Mouse (Mus musculus) ovary, postnatal 14 days (tissue): ENCODE measurements around the gene Casc4.
"Not testable (repeated sequence)": the region's sequence is repeated elsewhere in the genome, so short reads cannot be mapped to it uniquely, and the experiment has no call there.

ENCODE experiments used
- DNase-seq: peaks from one replicate; pipeline ENCODE4 v3.0.0; 2022; ENCODE audit warnings: low spot score

Casc4 gene

DNA sequence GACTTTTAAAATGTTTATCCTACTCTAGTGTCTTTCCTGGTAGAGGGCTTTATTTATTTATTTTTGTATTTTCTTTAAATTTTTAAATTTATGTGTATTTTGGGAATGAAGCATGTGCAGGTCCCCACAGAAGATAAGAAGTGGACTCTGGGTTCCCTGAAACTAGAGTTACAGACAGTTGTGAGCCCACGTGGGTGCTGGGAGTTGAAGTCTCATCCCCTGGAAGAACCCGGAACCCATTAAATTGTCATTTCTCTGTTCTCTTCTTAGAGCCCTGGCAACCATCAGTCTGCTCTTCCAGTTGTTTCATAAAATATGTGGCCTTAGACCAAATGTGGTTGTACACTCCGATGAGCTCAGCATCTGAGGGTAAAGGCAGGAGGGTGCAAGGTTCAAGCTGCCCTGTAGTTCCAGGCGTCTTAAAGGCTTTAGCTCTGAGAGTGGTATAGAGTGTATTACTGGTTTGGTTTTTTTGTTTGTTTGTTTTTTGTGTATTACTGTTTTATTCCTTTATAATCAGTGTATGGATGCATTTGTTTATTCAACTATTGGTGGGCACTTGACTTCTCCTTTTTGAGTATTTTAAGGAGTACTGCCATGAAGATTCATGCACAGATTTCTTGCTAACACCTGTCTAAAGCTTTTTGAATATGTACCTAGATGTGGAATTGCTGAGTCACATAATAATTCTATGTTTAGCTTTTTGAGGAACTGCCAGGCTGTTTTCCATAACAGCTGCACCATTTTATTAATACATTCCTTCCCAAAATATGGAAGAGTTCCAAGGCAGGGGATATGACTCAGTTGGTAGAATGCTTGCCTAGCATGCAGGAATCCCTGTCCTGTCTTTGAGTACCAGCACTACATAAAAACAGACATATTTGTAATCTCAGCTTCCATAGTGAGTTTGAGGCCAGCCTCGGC is 49.5 kb downstream of the Casc4 start:
- DNase-seq, result no peak

DNA sequence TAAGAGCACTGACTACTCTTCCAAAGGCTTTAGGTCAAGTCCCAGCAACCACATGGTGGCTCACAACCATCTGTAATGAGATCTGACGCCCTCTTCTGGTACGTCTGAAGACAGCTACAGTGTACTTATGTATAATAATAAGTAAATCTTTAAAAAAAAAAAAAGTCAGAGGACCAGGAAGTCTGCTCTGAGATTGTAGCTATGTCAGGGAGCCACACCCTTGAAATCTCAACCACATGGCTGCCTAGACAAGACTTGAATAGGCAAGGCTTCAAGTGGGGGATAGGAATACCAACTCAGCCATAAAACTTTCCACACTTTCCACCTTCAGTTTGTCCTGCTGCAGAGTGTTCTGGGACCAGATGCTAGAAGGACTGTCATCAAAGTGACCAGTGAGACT is 70.9 kb downstream of the Casc4 start:
- DNase-seq, result not testable (repeated sequence)

DNA sequence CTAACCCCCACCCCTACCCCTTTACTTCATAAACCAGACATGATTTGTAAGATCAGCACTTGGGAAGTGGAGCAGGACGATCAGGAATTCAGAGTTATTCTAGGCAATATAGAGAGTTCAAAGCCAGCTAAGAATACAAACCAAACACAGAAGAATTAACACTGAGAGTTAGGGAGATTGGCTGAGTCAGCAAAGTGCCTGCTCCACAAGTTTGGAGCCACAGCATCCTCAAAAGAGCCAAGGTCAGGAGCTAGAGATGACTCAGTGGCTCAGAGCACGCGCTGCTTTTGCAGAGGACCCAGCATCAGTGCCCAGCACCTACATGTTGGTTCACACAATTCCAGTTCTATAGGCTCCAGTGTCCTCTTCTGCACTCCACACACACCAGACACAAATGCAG is 76.6 kb downstream of the Casc4 start:
- DNase-seq, result no peak

DNA sequence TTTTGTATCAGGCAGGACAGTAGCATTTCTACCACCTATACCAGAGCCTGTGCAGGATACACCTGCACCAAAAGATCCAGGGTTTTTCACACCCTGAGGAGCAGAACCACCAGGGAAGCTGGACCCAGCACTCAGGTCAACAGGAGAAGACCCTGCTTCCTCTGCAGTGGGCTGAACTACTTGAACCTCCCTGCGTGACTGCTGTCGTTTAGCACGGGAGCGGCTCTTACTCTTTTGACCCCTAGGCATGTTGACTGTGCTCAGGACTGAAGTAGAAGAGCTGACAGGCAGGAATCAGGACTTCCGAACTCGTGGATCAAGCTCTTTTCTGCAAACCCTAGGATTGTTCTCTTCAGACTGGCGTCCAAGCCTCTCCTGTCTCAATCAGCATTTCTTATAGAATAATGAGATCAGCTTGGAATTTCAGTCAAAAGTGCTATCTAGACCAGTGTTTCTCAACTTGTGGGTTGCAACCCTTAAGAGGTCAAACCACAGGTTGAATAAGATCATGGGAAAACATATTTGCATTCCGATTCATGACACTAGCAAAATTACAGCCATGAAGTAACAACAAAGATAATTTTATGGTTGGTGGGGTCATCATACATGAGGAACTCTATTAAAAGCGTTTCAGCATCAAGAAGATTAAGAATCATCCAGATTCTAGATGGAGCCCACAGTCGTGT is 88.3 kb downstream of the Casc4 start:
- DNase-seq, result no peak

DNA sequence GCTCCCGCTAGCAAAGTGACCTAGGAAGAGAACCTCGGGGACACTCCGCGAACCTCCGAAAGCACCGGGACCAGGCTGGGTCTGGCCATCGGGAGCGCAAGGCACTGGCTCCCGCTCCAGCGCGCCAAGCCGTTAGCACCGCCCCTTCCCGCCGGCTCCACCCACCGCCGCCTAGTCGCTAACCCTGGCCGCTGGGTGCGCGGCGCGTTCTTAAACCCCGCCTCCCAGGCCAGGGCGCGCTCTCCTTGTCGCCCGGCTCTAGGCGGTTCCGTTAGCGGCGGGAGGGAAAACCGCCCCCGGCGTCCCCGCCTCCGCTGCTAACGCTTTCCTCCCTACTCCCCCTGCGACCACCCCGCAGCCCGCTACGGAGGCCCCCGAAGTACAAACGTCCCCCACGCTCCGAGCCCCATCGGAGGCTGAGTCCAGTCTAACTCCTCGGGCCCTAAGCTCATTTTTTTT is 89.0 kb downstream of the Casc4 start, which contains the start of the genes Ctdspl2 and Mageb3:
Gene Ctdspl2, plus strand, starts transcription at position 237 of the 459 bp plus-strand sequence.
Gene Mageb3, minus strand, starts transcription at position 328 of the 459 bp plus-strand sequence.
- DNase-seq, result peak; percentile 91

DNA sequence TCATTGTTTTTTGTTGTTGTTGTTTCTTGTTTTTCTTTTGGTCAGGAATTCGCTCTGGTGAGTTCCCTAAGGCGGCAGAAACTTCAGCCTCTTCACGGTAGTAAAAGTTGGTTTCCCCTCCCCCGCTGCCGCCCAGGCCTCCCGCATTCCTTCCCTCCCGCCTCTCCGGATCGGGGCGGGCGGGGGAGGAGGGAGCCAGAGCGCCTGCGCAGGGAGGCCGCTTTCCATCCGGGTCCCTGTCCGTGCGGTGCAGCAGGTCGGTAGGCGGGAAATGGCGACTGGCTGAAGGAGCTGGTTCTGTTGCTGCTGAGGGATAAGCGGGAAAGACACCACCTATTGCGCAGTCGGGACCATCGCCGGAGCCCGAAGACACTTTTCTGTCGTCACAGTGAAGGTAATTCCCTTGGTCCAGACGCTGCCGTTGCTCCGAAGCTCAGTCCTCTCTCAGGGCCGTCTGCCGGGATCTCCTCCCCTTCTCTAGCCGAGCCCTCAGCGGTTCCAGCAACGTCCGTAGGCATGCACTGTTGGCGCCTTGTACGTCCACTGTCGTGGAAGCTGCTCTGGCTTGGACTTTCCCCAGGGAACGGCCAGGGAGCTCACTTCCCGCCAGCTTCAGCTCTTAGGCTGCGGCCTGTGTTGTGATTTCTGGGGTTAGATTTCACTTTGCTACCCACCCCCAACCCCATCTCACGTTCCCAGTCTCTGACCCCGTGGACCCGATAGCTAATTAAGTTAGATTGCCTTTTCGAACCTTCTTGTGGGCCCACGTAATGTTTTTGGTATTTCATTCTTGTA is 89.7 kb downstream of the Casc4 start:
- peak; percentile 92 for DNase-seq

DNA sequence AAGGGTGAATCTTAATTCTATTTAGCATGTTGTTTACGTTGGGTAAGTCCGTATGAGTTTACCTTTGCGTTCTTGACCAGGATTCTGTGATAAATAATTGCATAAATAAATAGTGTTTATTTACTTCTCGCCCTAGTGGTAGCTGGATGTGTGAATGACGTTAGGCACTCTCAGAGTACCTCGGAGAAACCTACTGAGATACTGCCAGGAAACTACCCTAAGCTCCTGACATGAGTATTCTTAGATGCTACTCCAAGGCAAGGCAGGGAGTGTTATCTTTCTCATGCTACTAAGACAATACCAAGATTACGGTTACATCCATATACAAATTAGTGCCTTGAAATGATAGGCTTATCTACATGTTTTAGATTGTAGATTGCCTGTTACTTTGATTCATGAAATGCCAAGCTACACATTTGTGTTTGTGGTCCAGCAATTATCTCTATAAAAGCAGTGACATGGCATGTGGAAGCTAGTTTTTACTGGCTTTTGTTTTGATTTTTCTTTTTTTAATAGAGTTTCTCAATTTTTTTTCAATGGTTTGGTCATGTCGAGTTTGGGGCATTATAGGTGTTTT is 90.5 kb downstream of the Casc4 start:
- no peak for DNase-seq
